Mouse (Mus musculus) liver, embryonic 11.5 days (tissue): ENCODE measurements around the gene Alk. TPM values are rescaled to one million over a fixed set of nuclear protein-coding genes. Genes with fewer than 3 reads are reported as not detected.

Source experiments
- ATAC-seq: fragments of 200-750 bp; cut with Nextera tagmentation; replicated peaks from 2 replicates; pipeline ENCODE4 v1.8.0; 2017; ENCODE audit warnings: moderate number of reproducible peaks, mild to moderate bottlenecking, moderate TSS enrichment, moderate library complexity; ENCODE audit not compliant: low FRiP score
- DNase-seq: peaks from one replicate; pipeline ENCODE4 v3.0.0-alpha.2; 2017; ENCODE audit warnings: low spot score
- H3K27ac ChIP-seq: fragments of 300-500 bp; sonication (generic); 2 replicates; pipeline ENCODE4 v1.5.1; 2014; ENCODE audit warnings: mild to moderate bottlenecking, low read depth, low read length, control low read depth
- H3K27me3 ChIP-seq: fragments of 300-500 bp; sonication (generic); replicated peaks from 2 replicates; pipeline ENCODE4 v1.6.1; 2014; ENCODE audit warnings: low read length, mixed read lengths; ENCODE audit not compliant: control insufficient read depth, insufficient read depth
- H3K36me3 ChIP-seq: fragments of 300-500 bp; sonication (generic); 2 replicates; pipeline ENCODE4 v1.6.1; 2014; ENCODE audit warnings: mild to moderate bottlenecking, low read length, moderate library complexity, mixed read lengths; ENCODE audit not compliant: control insufficient read depth, insufficient read depth
- H3K4me1 ChIP-seq: fragments of 300-500 bp; sonication (generic); replicated peaks from 2 replicates; pipeline ENCODE4 v1.6.1; 2014; ENCODE audit warnings: low read length, mixed read lengths; ENCODE audit not compliant: control insufficient read depth, insufficient read depth
- H3K4me2 ChIP-seq: fragments of 300-500 bp; sonication (generic); 2 replicates; pipeline ENCODE4 v1.6.1; 2014; ENCODE audit warnings: mild to moderate bottlenecking, control low read depth, moderate library complexity
- H3K4me3 ChIP-seq: fragments of 300-500 bp; sonication (generic); 2 replicates; pipeline ENCODE4 v1.5.1; 2014; ENCODE audit warnings: low read depth, low read length, control low read depth
- H3K9ac ChIP-seq: fragments of 300-500 bp; sonication (generic); 2 replicates; pipeline ENCODE4 v1.6.1; 2014; ENCODE audit warnings: low read depth, low read length, control low read depth
- H3K9me3 ChIP-seq: fragments of 300-500 bp; sonication (generic); 2 replicates; pipeline ENCODE4 v1.6.1; 2016; ENCODE audit warnings: low read length, inconsistent platforms, mixed read lengths; ENCODE audit not compliant: control insufficient read depth
- WGBS: fragments of 180-500 bp; shearing (Covaris S2); extraction: QIAGEN DNeasy Blood & Tissue Kit; methylation state at CpG from one replicate; pipeline ENCODE4 v1.1.7; 2014; 5-methylcytosine and 5-hydroxymethylcytosine counted together
- polyA plus RNA-seq: library from polyadenylated mRNA; unstranded; fragments of >200 nt; fragmentation: Nextera tagmentation; extraction: Ambion mirVana; gene quantifications from 2 replicates; pipeline ENCODE4 v1.2.1, GENCODE M21; 2014

The Alk gene
- polyA plus RNA-seq, 1 experiment from 2014 or later, result 0.21 TPM

DNA sequence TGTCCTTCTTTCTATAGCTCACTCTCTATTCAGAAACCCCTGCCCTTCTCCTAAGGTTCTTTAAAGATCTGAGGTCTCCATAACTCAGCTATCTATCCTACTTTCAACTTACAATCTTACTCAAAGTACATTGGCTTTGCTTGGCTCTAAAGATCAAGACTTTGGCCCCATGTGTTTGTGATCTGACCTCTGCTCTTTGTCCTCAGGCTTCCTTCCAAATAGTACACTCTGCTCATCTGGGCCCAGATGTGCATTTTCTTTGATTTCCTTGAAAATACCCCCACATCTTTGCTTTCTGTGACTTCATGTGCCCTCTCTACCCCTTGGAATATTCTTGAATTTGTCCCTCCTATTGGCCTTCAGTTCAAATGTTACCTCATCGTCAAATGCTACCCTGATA, 417.4 kb downstream of the Alk start:
- 79% methylated on average over 1 of the region's 1 CpGs for WGBS
- no peak for DNase-seq

DNA sequence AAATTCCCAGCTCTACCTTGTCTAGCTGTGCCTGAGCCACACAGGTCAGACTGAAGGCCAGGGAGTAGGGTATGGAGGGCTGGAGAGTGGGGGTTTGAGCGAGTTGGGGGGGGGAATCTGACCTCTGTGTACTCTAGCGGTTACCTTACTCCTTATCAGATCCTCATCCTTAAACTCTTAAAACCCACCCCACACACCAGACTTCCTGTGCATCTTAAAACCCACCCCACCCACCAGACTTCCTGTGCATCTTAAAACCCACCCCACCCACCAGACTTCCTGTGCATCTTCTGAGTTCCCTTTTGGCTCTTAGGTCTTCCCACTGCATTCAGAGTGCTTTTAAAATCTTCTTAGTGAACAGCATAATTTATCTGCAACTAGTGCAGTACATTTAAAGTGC, 422.0 kb downstream of the Alk start:
- Histone ChIP-seq H3K36me3 (no peaks in the 10 kb centered on the region), H3K27me3 (no peaks in the 10 kb centered on the region), H3K4me2 (no peak overlapping the region), H3K27ac (no peak overlapping the region), H3K9me3 (no peaks in the 10 kb centered on the region), H3K4me3 (no peak overlapping the region), H3K4me1 (no peaks in the 10 kb centered on the region), H3K9ac (no peak overlapping the region)
- DNase-seq (no peak), ATAC-seq (no peak)
- WGBS, result 34% methylated on average over 2 of the region's 2 CpGs

More for the DNA sequence above, 417.4 kb downstream of the Alk start:
- no peak for ATAC-seq
- no peaks in the 10 kb centered on the region for H3K27me3 ChIP-seq
- no peak overlapping the region for H3K27ac ChIP-seq
- no peak overlapping the region for H3K4me3 ChIP-seq
- no peaks in the 10 kb centered on the region for H3K4me1 ChIP-seq
- H3K9ac ChIP-seq, result no peak overlapping the region
- no peaks in the 10 kb centered on the region for H3K9me3 ChIP-seq
- no peak overlapping the region for H3K4me2 ChIP-seq
- no peaks in the 10 kb centered on the region for H3K36me3 ChIP-seq

DNA sequence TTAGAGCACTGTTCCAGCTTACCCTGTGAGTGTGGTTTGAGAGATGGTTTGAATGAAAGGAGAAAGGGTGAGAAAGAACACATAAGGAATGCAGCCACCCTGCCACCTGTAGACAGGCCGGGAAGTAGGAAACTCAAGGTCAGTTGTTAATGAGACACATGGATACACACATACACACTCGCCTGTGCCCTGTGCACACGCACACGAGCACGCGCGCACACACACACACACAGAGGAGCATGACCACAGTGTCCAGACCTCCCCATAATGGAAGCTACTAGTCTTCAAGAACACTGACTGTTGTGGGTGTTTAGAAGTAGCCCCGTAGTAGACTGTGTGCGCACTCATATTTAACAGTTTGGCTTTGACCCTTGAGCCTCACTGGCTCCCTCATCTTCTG, 424.2 kb downstream of the Alk start:
- Histone ChIP-seq H3K27me3 (no peaks in the 10 kb centered on the region), H3K9ac (no peak overlapping the region), H3K4me1 (no peaks in the 10 kb centered on the region), H3K36me3 (no peaks in the 10 kb centered on the region), H3K4me2 (no peak overlapping the region), H3K27ac (no peak overlapping the region), H3K4me3 (no peak overlapping the region), H3K9me3 (no peaks in the 10 kb centered on the region)
- DNase-seq (no peak), ATAC-seq (no peak)
- WGBS, result 94% methylated on average over 9 of the region's 9 CpGs

DNA sequence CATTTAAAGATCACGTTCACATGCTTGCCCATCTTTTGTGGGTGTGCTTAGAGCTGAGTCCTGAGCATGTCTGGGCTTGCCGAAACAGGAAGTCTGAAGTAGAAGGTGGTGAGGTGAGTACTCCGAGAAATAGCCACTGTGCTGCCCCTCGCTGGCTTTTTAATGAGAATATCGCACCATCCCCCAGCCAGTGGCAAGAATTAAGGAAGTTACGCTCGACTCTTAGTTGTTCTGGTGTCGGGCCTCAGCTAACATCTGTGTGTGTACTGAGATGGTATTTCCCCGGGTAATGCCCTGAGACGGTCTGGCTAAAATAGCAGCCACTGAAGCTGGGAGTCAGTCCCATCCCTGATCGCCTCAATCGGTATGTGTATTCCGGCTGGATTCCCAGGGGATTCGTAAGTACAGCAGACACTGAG, 424.7 kb downstream of the Alk start:
- no peaks in the 10 kb centered on the region for H3K9me3 ChIP-seq
- no peaks in the 10 kb centered on the region for H3K27me3 ChIP-seq
- H3K27ac ChIP-seq, result no peak overlapping the region
- H3K4me1 ChIP-seq, result no peaks in the 10 kb centered on the region
- no peak for DNase-seq
- H3K4me3 ChIP-seq, result no peak overlapping the region
- H3K36me3 ChIP-seq, result no peaks in the 10 kb centered on the region
- H3K9ac ChIP-seq, result no peak overlapping the region
- no peak overlapping the region for H3K4me2 ChIP-seq
- 68% methylated on average over 14 of the region's 14 CpGs for WGBS
- ATAC-seq, result no peak

DNA sequence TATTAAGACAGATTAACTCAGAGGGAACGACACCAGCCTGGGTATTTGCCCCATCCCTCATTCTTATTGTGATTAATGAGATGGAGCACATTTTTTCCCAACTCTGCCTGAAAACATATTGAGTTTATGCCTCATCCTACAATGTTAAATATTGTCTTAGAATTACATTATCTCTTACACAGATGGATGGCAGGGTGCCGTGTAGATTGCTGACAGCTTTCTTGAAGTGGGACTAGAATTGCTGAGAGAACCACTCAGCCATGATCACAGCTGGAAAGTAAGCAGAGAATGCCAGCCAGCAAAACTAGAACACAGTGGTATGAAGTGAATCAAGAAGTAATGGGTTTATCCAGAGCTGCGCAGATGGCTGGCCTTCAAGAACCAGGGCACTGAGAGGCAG, 430.6 kb downstream of the Alk start:
- ATAC-seq, result no peak

DNA sequence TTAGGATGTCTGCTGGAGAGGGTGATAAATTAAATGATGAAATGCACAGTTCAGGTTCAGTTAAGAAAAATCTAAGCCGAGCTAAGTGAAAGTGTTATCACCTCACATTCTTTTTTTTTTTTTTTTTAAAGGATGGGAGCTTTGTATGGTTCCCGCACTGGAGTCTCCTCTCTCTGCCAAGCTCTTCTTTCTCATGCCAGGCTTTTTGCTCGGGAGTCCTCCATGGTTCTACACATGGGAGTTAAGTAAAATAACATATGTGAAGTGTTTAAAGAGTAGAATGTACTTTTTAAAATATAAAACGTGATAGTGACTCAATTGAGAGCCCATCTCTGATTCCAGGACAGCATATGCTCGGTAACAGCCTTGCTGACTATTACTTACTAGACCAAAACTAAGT, 436.3 kb downstream of the Alk start:
- Histone ChIP-seq H3K4me1 (no peaks in the 10 kb centered on the region), H3K9ac (no peak overlapping the region), H3K4me3 (no peak overlapping the region), H3K9me3 (no peaks in the 10 kb centered on the region), H3K36me3 (no peaks in the 10 kb centered on the region), H3K27ac (no peak overlapping the region), H3K4me2 (no peak overlapping the region), H3K27me3 (no peaks in the 10 kb centered on the region)
- no peak for DNase-seq
- 71% methylated on average over 5 of the region's 5 CpGs for WGBS
- no peak for ATAC-seq

More for the DNA sequence above, 430.6 kb downstream of the Alk start:
- Histone ChIP-seq H3K27ac (no peak overlapping the region), H3K9me3 (no peaks in the 10 kb centered on the region), H3K27me3 (no peaks in the 10 kb centered on the region), H3K9ac (no peak overlapping the region), H3K36me3 (no peaks in the 10 kb centered on the region), H3K4me2 (no peak overlapping the region), H3K4me1 (no peaks in the 10 kb centered on the region), H3K4me3 (no peak overlapping the region)
- 73% methylated on average over 3 of the region's 3 CpGs for WGBS
- no peak for DNase-seq

DNA sequence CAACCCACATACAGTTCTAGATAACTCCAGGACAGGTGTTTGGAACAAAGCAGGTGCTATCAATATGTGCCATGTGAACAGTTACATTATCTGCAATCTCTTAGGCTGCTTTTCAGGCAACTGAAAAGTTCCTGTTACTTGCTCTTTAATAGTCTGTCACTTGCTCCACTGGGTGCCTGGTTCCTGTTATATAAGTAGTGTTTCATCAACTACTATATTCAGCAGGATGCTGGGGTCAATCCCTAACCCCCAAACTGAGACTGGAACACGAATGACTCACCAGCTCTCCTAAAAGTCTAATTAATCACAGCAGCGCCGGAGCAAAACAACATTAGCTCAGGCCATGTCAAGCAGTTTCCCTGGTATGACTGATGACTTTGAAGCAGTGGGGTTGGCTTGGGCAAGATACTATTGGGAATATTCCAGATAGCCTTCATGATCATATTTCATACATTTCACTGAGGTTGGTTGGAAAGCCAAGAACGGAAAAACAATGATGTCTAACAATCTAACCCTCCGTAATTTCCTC, 445.5 kb downstream of the Alk start:
- Histone ChIP-seq H3K27ac (no peak overlapping the region), H3K27me3 (no peaks in the 10 kb centered on the region), H3K4me1 (no peaks in the 10 kb centered on the region), H3K9ac (no peak overlapping the region), H3K9me3 (no peaks in the 10 kb centered on the region), H3K4me3 (no peak overlapping the region), H3K36me3 (no peaks in the 10 kb centered on the region), H3K4me2 (no peak overlapping the region)
- no peak for ATAC-seq
- WGBS, result 58% methylated on average over 5 of the region's 5 CpGs
- no peak for DNase-seq

DNA sequence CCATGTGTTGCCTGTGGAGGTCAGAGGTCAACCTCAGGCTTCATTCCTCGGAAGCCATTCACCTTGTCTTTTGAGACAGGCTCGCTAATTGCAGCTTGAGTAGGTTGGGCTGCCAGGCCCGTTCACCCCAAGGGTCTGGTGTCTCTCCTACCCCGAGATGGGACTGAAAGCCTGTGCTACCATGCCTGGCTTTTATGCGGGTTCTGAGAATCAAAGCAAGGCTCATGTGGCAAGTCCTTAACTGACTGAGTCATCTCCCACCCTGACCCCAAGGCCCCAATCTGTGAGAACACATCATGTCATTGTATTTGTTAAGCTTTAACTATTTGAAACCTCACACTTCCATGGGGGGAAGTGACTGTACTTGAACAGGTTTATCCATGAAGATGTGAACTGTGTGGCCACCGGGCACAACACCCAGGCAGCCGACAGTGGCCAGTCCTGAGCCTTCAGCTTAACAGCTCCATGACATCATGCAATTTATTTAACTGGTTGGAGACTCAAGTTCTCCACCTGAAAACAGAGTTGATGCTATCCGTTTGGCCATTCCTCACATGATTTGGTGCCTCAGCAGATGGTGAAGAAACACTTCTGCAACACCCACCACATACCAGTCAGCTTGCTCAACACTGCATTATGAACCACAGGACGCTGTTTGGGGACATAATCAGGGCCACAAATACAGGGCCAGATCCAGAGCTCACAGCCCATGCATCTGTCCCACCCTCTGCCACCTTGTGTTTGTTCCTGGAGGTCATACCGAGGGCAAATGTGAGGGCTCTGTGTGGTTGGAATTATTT, 446.4 kb downstream of the Alk start:
- Histone ChIP-seq H3K27me3 (no peaks in the 10 kb centered on the region), H3K9ac (no peak overlapping the region), H3K4me1 (no peaks in the 10 kb centered on the region), H3K4me2 (no peak overlapping the region), H3K4me3 (no peak overlapping the region), H3K9me3 (no peaks in the 10 kb centered on the region), H3K27ac (no peak overlapping the region), H3K36me3 (no peaks in the 10 kb centered on the region)
- DNase-seq (no peak), ATAC-seq (no peak)
- 70% methylated on average over 10 of the region's 10 CpGs for WGBS

DNA sequence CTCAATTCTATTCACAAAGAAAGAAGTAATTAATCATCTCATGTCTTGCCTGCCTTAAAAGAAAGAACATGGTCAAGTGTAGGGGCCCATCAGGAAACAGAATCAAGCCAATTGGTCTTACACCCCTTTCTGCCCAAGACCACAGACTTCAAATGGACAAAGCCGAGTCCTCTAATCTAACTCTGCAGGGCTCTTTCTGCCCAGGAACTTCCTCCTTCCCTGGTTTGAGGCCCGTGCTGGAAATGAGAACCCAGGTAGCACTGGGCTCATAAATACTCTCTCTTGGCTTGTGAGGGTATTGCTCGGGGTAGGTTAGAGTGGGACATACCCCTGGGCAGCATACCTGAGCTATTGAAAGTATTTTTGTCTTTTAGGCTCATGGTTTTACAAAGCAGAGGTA, 451.4 kb downstream of the Alk start:
- 48% methylated on average over 3 of the region's 3 CpGs for WGBS
- DNase-seq (no peak), ATAC-seq (no peak)
- Histone ChIP-seq H3K4me2 (no peak overlapping the region), H3K4me1 (no peaks in the 10 kb centered on the region), H3K27me3 (no peaks in the 10 kb centered on the region), H3K4me3 (no peak overlapping the region), H3K9me3 (no peaks in the 10 kb centered on the region), H3K36me3 (no peaks in the 10 kb centered on the region), H3K9ac (no peak overlapping the region), H3K27ac (no peak overlapping the region)
